Mouse (Mus musculus) thymus, postnatal 14 days (tissue): ENCODE data around the gene Ebi3.
A peak's percentile ranks its signal among the peaks of the same experiment; 100 is the strongest.

Experiments
- DNase-seq: peaks from one replicate; pipeline ENCODE4 v3.0.0; 2021

The Ebi3 gene

DNA sequence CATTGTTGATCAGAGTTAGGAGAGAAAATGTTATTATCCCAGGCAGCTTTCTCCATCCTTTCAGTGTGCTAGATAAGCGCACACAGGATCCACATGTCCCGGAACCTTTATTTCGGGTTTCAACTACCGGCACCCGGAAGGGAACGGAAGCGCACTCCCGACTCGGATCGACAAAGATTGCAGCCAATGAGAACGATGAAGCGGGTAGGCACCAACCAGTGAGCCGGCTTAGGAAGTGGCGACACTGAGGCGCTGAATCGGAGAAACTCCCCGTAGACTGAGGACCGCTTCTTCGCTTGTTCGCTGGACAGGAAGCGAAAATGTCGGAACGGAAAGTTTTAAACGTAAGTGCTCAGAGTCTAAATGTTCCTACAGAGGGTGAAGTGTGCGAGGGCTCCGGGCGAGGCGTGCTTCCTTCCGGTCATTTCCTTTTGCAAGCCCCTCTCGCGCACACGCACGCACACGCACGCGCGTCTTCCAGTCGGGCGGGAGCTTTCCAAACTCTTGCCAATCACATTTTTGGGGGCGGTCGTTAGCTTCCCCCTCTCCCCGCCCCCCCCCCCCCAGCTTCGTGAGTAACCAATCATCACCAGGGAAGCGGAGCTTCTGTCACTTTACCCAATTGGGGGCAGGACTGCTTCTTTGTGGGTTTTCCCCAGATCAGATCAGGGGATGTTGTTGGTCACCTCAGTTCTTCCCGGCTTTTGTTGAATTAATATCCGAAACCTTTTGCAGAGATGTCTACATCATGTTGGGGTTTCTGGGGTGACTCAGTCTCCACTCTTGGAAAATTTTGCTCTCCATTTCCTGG lies 6.7 kb downstream of the Ebi3 start, which contains the start of gene Yju2:
Yju2 (plus strand) TSS at position 182 of the 811 bp plus-strand sequence.
- DNase-seq, result peak; percentile 91

DNA sequence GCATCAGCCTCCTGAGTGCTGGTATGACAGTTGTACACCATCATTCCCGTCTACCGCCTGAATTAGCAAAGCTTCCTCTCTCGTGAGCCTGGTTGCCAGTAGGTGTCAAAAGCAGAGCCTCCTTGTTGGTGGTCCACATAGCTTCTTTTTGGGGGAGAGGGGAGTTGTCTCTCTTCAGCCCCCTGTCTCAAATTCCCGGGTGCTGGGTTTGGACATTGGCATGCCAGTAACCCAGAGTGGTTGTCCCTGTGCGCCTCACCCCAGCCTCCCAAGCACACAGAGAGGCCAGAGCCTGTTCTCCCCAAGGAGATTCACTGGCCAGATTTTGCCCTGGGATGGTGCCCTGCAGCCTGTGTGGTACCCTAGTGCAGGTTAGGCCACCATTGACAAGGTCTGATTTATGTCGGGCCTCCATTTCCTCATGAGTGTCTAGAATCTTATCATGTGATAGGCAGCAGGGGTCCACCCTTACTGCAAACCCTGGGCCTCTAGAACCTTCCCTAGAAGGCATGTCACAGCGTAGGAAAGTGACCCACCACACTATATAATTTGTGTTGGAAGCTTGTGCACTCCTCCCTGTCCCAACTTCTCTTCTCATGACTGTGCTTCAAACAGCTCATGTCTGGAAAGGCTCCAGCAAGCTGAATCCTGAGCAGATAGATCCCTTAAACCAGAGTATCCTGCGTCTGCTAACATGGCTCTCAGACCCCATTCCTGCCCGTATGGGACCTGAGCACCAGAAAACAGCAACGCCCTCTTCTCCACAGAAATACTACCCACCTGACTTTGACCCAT lies 7.7 kb downstream of the Ebi3 start:
- DNase-seq, result no peak

DNA sequence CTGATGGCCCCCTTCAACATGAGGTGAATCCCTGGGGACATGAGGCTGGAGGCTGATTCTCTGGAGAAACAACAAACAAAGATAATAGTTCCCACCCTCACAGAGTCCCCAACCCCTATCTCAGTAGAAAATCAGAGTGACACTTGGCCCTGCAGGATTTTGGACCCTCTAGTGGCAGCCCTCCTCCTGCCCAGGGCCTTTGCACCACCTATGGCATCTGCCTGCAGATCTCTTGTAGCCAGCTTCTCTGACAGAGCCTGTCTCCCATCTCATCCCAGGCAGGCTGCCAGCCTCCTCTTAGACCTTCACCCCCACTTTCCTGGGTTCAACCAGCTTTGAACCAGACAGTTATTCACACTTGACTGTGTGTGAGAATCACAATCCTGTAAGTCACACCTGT lies 8.4 kb downstream of the Ebi3 start:
- DNase-seq, result no peak

DNA sequence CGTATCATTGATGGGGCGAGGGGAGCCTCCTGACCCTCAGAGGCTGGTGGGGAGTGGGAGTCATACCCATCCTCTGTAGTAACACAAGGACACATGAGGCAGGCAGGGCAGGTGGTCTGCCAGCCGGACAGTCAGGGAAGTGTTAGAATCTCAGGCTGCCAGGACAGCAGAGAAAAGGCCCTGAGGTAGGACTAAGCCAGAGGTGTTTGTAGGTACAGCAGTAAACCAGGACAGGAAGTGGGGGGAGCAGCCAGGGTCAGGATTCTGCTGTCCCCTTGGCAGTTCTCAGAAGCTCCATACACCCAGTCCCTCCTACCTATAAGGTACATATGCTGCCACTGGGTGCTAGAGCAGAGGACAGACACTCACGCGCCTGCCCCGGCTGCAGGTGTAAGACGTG lies 9.2 kb downstream of the Ebi3 start:
- DNase-seq, result no peak

DNA sequence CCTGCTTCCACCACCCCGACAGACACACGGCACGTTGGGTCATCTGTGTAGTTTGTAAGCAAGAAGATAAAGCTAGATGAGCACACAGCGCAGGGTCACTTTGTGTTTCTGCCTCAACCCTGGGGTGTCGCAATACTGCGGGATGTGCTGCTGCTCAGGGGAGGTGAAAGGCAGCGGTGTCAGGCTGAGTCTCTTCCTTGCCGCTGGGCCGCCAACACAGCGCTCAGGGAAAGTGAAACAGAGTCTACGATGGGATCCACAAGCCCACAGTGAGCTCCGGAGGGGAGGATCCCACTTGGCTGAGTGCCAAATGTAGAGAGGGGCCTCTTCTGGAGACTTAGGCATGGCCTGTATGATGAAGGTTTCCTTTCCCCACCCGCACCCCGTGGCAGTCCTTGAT lies 10.7 kb downstream of the Ebi3 start:
- no peak for DNase-seq

DNA sequence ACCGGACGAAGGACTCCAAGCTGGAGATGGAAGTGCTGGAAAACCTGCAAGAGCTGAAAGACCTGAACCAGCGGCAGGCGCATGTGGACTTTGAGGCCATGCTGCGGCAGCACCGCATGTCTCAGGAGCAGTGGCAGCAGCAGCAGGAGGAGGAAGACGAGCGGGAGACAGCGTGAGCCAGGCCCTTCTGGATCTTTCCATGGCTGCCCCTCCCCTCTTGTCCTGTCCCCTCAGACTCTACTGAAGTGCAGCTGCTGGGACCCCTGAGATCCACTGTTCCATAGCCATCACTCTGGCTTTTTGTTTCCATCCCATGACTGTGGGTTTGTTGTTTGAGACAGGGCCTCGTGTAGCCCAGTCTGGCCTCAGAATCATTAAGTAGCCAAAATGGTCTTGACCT lies 12.1 kb downstream of the Ebi3 start:
- no peak for DNase-seq

DNA sequence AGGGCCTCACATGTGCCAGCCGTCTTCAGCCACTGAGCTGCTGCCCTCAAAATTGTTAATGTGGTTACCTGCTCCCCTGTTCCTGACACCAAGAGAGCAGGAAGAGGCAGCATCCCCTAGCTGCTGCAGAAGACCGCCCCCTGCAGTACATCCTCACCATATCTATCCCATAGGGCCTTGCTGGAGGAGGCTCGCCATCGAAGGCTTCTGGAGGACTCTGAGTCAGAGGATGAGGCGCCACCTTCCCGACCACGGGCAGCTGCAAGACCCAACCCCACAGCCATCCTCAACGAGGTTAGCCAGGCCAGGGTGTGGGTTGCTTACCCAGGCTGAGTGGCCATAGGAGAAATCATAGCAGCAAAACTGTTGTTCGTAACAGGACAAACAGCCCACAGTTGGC lies 12.6 kb downstream of the Ebi3 start:
- DNase-seq, result no peak

DNA sequence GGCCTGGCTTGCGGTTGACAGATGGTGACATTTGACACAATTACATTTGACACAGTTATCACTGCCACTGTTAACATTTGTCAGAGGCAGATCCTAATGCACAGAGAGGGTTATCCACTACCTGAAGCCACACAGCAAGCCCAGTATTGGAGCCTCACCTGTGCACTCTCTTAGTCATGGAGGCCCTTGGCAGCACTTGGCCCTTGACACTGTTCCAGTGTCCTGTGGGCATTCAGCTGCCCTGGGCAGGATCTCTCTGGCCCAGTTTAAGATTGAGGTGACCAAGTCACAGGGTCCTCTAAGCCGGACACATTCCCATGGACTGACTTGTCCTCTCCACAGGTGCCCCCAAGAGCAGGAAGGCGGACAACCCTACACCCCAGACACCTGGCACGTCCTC lies 14.7 kb downstream of the Ebi3 start:
- no peak for DNase-seq

DNA sequence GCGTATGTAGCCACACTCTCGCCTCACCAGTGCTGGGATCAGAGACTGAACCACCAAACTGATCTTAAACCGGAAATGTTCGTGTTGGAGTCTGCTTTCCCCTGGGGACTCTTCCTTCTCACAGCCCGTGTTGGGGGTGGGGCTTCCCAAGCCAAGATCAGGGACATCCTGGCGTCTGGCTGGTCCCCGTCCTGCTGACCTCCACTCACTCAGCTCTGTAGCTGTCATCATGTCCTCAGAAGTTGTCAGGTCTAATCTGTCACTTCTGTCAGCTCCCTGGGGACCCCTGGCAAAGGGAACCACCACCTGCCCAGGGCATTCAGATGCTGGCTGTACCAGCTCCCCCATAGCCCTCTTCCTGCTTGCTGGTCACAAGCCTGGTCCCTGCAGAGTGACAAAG lies 15.8 kb downstream of the Ebi3 start:
- DNase-seq, result no peak

DNA sequence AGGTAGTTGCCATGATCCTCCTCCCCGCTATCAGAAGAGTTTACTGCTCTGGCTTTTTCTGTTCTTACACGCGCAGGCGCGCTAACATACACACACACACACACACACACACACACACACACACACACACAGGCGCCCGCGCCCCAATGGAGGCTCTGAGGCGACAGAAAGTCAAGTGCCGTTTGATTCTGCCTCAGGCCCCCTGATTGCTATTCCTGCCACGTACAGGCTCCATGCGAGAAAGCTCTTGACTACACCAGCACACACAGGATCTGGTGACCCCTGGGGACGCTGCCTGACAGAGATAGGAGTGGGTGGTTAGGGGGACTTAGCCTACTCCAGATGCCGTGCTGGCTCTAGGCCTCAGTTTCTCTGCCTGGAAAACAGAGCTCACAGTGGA lies 17.1 kb downstream of the Ebi3 start:
- no peak for DNase-seq

DNA sequence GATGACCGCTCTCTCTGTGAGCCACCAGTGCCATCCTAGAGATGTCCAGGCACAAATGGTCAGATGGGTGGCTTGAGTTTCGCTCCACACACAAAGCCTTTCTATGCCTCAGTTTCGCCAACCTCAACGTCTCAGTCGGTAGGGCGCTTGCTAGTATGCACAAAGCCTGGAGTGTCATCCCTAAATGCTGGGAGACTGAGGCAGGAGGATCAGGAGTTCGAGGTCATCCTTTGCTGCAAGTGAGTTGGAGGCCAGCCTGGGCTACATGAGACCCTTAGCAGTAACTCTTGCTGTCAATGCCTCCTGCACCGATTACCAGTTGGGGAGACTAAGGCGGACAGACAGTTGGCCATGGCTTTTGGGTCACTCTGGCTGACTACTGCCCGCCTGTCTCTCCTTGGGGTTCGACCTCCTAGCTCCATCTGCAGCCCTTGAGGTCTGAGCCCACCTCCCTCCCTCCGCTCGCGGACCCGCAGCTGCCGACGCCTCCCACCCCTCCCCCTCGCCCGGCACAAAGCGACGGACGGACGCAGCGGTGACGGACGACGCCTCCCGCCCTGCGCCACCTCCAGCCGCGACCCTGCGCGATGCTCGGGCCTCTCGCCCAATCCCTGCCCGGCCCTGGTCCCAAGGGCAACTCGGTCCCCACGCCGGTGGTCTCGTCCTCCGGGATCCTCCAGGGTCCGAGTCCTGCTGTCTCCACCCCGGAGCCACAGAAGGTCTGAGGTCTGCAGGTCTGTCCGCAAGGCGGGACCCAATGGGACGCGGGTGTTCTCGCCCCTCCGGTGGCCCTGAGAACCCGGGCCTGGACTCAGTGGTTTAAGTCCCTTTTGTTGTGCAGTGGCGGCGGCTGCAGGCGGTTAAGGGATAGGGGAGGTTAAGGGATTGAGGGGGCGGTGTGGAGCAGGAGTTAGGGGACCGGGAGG lies 17.8 kb downstream of the Ebi3 start, which contains the start of gene Shd:
Shd (plus strand) TSS at position 502 of the 926 bp plus-strand sequence.
- no peak for DNase-seq

DNA sequence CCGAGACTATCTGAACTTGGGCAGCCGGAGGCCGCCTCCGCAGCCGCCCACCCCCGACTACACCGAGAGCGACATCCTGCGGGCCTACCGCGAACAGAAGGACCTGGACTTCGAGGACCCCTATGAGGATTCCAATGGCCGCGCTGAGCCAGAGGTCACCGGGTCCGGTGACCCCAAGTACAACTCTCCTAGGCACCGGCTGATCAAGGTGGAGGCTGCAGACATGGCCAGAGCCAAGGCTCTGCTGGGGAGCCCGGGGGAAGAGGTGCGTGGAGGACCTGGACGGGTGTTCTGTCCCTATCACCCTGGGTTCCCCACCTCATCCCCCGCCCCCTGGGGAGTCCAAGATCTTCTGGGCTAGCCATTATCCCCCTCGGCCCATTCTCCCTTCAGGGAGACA lies 19.0 kb downstream of the Ebi3 start:
- DNase-seq, result no peak

DNA sequence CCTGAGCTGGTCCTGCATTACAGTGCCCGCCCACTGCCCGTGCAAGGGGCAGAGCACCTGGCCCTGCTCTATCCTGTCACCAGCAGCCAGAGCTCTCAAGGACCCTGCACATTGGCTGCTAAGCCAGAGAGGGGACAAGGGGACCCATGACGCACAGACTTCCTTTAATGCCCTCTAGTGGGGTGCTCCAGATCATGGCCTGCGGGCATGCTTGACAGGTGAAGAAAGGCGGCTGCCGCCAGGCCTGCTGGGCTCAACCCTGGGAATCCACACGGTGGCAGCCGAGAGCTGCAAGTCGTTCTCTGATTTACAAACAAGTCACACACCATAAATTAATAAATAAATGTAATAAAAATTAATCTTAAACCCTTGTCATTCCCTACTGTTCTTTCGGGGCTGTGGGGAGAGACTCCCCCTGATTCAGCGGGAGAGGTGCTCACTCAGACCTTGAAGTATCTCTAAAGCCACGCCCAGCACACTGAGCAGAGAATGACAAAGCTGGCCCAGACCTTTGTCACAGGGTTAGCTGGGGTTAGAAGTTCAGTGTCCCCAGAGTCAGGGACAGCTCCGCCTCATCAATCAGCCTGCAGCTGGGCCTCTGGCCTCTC lies 23.9 kb downstream of the Ebi3 start:
- DNase-seq, result peak; percentile 80

DNA sequence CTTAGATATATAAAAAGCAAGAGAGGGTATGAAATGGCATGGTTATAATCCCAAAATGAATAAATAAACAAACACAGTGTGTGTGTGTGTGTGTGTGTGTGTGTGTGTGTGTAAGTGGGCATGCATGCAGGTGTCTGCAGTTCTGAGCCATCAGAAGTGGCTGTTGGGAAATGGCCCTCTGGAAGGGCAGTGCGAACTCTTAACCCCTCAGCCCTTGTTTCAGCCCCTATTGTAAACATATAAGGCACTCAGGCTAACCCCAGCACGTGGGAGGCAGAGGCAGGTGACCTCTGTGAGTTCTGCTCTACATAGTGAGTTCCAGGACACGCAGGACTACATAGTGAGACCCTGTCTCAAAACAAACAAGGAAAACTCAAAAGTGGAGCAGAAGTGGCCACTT lies 24.9 kb downstream of the Ebi3 start:
- no peak for DNase-seq

DNA sequence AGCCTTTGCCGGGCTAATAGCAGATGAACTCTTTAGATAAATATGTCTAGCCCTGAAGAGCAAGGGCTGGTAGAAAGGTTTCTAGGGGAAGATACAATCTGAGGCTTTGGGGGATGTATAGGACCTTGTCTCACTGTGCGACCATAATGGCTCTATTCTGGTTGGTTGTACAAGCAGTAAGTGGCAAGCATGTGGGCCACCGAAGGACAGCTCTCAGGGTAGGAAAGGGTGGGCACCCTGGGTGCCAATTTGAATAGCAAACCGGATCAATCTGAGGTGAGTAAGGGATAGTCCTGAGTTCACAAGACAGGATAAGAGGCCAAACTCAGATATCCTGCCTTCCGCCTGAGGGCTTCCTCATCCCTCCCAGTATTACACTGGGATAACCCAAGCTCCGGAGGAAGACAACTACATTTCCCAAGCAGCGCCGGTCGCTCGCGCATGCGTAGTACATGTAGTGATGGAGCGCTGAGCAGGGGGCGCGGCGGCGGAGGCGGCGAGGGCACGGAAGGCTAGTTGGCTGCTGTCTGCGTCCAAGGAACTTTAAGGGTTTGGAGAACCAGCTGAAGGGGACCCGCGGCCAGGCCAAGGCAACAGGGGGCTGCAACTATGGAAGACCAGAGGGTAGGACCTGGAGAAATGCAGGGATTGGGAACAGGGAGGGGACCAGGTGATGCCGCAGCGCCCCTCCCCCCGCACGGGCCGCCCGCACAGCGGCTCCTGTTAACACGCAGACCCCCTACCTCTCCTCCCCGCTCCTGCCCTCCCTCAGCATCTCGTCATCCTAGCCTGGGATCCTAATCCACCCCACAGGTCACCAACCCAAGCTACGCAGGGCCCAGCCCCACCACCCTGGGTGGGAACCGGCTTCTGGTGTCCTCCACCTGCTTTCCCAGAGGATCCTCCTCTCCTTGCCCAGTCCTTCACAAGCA lies 33.9 kb downstream of the Ebi3 start, which contains the start of gene Fsd1:
Fsd1 (plus strand) TSS at position 480 of the 932 bp plus-strand sequence.
- peak; percentile 48 for DNase-seq

DNA sequence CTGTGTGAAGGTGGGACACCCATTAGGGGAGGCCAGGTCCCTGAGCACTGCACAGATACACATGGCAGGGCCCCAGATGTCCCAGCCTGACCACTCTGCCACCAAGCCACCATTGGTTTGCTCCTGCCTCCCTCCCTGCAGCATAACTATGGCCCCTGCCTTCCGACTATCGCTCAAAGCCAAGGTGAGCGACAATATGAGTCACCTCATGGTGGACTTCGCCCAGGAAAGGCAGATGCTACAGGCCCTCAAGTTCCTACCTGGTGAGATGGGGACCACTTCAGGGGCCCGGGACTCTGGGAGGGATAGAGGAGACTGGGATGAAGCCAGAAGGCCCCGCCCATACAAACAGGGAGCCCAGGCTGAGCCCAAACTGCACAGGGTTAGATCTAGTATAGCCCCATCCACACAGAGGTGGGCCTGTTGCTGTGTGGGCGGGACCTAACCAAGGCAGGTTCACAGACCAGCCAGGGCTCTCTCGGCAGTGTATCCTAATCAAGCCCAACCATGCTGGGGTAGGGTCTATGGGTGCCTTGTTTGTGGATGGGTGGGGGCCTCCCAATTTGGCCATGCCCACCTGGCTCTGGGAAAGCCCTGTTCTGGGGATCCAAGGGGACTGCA lies 37.9 kb downstream of the Ebi3 start:
- DNase-seq, result no peak

DNA sequence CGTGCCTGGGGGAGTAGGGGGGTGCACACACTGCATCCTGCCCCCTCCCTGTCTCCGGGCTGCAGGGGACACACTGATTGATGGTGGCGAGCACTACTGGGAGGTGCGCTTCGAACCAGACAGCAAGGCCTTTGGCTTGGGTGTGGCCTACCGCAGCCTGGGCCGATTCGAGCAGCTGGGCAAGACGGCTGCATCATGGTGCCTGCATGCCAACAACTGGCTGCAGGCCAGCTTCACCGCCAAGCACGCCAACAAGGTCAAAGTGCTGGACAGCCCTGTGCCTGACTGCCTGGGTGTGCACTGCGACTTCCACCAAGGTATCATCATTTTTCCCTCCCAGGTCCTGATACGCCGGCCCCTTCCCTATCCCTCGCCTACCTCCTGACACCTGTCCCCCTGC lies 43.6 kb downstream of the Ebi3 start:
- no peak for DNase-seq

DNA sequence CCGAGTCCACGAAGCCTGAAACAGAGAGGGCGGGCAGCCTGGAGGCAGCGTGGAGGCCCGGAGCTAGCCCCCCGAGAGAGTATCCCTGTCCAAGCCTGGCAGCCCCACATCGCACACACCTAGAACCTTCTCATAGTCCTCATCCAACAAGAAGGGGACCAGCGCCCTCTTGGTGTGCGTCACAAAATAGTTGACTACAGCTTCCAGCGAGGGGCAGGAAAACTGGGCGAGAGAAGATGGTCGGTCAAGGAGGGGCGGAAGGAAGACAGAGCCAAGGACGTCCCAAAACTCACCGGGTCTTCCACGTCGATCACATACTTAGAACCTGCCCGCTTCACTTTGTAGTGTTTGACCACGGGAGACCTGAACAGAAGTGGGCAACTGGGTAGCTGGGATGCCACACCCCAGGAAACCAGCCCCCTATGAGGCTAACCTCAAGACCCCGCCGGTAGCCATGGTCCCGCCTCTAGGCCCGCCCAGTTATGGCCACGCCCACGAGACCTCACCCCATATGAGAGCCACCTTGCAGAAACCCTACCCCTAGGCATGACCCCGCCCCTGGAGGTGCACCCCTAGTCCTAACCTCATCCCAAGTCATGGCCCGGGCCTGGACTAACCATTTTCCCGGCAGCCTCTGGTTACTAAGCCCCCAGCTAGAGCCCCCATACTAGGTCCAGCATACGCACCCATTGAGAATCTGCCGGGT lies 47.5 kb downstream of the Ebi3 start:
- no peak for DNase-seq

DNA sequence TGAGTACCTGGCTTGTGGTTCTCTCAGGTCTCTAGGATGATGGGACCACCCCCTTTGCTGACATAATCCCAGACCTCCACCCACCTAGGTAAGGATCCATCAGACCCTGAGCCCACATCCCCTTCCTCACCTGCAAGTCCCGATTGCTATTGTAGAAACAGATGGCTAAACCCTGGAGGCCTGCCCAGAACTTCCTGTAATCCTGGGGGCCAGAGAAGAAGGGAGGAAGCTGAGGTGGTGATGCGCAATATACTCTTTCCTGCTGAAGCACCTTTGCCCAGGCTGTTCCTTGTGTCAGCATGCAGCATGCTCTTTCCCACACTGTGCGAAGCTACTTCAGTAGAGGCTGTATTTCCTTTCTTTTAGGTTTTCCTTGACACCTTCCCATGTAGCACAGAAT lies 50.6 kb downstream of the Ebi3 start:
- no peak for DNase-seq

DNA sequence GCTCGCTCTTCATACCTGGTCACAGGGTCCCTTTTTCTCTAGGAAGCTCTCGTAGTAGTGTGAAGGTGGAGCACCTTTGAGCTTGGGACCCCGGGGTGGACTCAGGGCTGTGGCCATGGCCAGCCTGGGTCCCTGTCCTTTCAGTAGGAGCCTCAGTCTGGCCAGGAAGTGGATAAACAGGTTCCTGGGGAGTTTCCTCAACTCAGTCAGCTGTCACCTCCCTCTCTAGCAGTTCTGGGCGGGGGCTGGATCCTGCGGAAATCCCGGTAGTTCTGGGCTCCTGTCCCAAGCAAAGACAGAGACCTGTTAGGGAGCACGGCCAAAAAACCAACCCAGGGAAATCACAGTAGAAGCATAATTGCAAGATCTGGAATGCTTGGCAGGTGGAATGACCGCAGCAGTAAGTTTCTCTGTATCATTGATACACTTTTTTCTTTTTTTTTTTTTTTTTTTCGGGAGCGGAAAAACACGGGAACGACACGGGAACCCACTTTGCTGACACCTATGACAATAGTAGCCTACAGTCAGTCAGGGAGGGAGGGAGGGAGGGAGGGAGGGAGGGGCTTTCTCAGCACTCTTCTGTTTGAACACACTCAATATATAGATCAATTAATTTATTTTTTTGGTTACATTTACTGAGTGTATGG lies 53.1 kb downstream of the Ebi3 start, which contains the start of the genes Stap2 and Mpnd:
Stap2 (minus strand) TSS at position 170 of the 647 bp plus-strand sequence.
Mpnd (plus strand) TSS at position 297 of the 647 bp plus-strand sequence.
- DNase-seq, result no peak
